Mouse (Mus musculus) cerebellum, adult (tissue): ENCODE measurements at regions not wholly inside any gene's neighbourhood (a gene's known extent, or its start where the extent isn't known, plus 50 kb on each side); places are given as distances from the start of the nearest gene placed in this dataset.

Experiments used
- ATAC-seq: cut with Nextera tagmentation; 2 replicates; pipeline ENCODE4 v1.9.2; 2017; ENCODE audit warnings: mild to moderate bottlenecking, moderate library complexity, mixed read lengths; ENCODE audit not compliant: insufficient number of reproducible peaks, low FRiP score, low TSS enrichment

DNA sequence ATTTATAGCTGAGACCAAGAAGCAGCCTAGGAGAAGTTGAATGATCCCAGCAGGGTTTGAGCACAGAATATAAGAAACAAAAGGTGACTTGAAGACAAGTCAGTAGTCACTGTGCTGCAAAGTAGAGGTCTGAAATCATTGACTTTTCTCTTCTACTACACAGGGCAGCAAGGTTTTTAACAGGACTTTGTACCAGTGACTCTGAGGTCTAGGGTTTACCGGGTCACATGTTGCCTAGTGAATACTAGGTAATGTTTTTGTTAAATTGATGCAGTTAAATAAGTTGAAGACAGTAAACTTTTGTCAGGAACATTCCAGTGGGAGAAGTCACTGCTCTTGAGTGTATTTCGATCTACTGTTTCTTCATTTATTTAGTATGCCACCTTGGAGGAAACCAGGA lies 433.4 kb downstream of the 1700129C05Rik start:
- no peak for ATAC-seq

DNA sequence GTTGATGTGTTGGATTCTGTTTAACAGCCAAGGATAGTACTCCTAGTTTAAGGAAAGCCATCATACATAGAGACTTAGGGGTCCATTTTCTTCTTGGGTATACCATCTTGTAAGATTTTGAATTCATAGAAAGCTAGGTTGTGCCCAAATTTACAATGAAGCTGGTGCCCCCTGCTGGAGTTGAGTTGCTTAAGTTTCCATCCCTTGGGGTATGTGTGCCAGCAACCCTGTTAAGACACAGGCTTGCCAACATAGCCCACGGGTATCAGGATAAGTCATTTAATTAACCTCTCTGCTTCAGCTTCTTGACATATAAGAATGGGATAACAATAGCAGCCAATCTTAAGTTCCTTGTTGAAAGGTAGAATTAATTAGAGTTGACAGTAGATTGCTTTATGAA lies 440.9 kb downstream of the 1700129C05Rik start:
- no peak for ATAC-seq

DNA sequence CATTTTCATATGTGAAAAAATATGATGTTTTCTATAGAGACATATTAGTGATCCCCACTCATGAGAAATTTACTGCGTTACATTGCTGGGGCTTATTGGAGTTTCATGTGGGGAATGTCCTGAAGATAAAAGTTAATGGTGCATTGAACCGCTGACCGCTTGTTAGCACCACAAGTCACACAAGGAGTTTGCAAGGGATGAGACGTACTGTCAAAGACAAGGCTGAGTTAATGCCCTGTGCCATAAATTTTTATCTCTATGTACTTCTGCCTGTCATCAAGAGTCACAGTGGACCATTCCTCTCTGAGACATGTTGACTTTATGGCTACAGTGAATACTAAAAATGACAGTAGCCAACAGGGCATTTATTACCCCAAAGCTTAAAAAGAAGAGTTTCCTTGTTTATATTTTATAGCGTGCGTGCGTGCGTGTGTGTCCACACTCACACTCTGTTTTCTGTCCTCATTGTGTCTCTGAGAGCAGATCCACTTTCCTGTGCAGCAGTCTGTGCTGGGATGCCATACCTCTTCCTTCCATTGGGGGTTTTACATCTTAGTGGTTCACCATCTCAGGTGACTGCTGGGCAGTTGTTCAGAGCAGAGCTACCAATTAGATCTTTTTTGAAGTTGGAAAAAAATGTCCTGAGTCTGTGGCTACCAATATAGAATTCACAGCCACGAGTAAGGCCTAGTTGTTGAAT lies 451.4 kb downstream of the 1700129C05Rik start:
- ATAC-seq: no peak

DNA sequence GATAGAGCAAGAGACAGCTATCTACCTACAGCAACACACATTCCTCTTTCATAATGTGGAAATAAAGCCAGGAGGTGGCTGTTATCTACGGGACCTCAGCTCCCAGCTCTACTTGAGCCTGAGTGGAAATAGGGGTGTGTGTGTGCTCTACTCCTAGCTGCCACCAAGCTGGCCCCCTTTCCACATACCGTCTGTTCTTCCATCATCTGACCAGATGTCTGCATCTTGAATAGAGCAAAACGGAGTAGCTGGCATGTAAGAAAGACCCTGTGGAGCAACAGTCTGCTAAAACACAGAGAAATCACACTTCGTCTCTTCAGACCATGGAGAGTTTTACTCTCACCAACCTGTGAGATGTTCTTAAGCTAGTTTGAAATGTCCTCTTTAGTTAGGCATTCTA lies 454.9 kb downstream of the 1700129C05Rik start:
- no peak for ATAC-seq

DNA sequence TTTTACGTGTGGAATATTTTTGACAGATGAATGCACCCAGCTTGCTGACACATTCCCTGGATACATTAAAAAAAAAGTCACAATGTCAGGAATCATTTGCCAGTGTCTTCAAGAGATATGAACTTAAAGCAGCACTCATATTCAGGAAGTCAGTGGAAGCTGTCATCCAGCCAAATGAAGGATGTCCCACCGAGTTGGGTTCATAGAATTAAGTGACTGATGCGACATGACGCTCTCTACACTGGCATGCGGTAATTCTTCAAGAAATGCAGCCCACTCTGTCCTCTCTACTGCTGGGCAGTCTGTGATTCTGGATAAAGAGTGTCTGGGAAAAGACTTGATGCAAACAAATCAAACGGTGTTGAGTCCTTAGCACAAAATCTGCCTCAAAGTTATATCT lies 463.9 kb downstream of the 1700129C05Rik start:
- no peak for ATAC-seq

DNA sequence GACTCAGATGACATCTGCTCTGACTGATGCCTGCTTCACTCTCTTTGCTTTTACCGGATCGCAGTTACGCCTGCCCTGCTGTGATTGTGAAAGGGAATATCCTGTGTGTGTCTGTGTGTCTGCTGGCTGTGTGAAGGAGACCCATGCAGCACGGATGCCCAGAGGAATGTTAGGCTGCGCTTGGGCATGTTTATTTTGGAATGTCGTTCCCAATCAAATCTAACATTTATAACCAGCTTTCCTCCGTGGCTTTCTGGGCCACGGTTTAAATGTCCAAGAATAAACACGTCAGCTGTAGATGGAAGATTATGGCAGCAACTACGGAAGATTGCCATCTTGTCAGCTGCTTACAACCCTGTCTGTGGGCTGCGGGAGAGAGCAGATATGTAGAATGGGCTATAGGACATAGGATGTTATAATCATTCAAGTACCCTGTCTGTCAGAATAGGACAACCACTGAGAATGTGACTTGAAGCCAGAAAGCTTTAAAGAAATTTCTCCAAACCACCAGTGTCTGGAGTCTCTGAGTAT lies 464.5 kb downstream of the 1700129C05Rik start:
- ATAC-seq: 0 out of 2 replicates have a peak, but pooled peaks have one; percentile 20

DNA sequence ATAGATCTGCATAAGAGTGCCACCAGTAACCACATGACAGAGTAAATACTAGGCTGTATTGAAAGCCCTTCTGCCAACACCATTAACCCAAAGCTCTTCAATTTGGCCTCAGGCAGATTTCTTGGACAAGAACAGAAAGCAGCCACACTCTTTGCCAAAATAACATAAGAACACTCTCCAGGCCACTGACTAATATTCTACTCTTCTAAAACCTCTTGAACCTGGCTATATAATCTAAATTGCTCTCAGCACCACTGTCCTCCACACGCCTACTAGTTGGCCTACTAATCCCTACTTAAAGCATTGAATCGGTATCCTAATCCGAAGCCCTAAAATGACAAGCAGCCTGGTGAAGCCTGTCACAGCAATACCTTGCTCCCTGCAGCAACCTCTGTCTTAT lies 467.5 kb downstream of the 1700129C05Rik start:
- ATAC-seq: no peak

DNA sequence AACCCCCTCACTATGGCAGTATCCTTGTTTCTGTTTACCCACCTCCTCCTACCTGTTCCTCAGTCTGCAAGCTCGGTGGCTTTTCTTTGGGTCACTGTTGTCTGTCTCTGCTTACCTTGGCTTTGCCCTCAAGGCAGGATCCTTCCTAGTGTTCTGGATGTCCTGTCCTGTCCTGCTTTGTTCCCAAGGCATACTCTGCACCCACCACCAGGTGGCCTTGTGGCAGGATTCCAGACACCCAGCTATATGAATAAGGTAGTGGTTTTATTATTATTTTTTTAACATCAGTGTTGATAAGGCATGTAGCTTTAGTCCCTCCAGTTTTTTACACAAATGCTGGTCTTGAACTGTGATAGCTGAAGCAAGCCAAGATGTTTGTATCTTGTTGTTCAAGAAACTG lies 478.7 kb downstream of the 1700129C05Rik start:
- 0 out of 2 replicates have a peak, but pooled peaks have one; percentile 40 for ATAC-seq

DNA sequence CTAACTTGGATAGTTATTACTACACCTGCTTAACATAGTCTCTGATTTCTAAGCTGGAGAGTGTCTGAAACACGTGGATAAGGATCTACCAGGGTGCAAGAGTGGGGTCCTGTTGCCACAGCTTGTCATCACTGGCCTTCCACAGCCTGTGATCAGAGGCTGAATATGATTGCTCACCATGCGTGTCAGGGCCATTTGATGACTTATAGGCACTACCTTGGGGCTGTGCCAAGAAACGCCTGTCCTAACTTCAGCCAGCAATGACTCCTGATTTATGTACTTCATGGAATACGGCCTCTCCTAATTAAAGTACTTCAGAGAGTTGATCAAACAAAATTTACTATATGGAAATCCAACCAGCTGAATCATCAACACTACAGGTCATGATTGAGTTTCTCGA lies 480.1 kb downstream of the 1700129C05Rik start:
- no peak for ATAC-seq

DNA sequence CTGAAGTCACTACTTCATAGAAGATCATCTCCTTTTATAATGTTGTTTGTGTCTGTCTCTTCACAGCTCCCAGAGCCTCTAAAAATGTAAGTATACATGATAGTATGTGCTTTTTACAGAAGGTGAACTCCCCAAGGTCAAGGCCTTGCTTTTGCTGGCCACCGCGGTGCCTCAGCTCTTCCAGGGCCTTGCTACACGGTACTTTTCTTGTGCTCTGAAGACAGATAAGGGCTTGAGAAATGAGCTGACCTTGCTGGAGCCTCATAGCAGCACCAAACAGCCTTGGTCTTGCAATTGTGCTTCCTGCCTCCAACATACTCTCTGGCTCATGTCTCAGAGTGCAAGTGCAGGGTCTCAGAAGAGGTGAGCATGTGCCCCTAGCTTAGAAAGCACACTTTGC lies 481.3 kb downstream of the 1700129C05Rik start:
- ATAC-seq: no peak

DNA sequence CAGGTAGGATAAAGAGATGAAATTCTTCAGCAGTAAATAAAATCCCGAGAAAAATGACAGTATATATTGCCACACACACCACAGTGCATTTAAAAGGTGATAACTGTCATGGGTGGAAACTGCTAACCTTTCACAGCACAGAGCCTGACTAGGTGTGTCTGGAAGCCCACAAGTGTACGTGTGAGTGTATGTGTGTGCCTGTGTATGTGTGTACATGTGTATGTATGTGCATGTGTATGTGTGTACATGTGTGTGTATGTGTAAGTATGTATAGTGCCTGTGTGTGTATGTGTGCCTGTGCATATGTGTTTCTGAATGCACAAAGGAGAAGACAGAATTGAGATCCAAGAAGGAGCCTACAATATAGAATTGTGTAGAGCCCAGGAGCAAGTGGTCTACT lies 485.4 kb downstream of the 1700129C05Rik start:
- ATAC-seq: no peak

DNA sequence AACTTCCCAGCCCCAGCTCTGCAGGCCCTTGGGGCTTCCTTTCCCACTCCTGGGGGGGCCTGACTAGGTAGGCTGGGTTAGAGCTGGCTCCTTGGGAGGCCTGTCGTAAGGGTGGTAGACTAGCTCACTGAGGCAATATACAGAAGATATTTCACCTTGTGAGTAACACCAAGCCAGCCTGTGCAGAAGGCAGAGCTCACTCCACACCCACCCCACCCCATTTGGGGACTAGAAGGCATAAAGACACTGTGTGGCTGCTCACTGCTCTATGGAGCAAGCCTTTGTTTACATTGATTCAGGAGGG lies 485.8 kb downstream of the 1700129C05Rik start:
- ATAC-seq: no peak

DNA sequence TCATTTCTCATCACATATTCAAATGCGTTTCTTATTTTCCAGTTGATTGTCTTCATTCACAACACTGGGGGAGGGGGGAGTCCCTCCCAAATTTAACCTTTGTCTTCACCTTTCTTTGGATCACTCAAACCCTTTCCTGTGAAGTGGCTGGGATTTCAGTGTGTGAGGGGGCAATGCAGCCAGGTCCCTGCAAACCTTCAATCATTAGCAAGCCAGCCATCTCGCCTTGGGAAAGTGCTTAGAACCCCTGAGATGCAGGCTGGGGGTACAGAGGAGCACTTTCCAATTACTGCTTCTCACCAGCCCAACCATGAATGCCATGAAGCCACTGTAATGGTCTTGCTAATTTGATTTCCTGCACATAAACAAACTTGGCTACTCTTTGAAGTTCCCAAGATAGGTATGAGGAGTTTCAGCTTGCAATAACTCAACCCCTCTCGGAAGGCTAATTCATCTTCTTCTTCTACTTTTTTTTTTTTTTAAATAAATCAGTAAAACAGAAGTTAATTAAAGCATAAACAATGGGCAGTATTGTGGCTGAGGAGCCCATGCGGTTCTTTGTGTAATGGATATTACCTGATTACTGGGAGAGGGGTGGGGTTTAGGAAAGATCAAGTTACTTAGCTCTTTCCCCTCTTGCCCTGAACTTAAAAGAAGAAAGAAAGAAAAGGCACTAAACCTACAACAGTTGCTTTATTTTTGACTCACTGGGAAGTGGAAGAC lies 486.3 kb downstream of the 1700129C05Rik start:
- no peak for ATAC-seq

DNA sequence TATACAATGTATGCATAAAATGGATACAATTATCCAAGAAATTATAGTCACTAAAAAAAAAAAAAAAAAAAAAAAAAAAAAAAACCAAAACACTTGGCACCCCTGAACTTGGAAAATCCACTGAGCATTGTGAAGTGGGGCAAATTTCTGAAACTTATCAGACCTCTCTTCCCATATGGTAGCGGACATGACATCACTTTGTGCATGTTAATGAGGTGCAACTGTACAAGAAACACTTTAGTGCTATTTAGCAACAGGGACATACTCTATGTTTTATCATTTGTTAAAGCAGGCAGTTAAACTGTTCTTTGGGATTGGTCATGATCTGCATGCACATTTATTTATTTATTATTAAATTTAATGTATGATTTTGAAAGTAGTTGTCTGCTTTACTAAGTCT lies 489.7 kb downstream of the 1700129C05Rik start:
- ATAC-seq: no peak

DNA sequence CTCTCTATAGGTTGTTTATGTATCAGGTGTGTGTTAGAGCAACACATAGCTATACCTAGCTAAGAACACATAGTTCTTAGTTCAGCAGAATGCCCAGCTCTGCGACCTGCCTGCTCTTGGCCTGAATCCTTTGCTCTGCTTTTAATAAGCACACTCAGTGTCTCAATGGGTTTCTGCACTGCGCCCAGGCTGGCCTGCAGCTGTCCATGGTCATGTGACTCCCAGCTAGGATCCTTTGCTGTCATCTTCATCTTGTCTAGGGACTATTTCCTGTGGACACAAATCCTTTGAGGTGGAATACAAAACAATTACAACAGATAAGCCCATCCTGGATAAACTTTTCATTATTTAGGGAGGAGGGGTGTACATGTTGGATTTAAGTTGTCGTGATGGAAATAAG lies 490.7 kb downstream of the 1700129C05Rik start:
- ATAC-seq: no peak

DNA sequence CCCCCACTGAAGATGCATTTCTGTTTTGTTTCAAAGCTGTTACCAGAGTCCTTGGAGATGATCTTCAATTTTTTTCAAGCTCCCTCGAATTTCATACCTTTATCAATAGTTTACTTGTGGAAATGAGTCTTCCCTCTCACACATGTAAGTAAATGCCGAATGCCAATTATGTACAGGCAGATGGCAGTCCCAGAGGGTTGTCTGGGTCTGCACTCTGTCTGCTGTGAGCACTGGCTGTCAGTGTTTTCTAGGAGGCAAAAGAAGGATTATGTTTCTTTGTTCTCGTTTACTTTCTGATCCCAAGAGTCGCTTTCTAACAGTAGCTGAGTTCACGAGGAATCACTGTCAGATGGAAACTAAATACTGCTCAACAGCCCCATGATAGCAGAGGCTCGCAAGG lies 491.5 kb downstream of the 1700129C05Rik start:
- ATAC-seq: no peak

DNA sequence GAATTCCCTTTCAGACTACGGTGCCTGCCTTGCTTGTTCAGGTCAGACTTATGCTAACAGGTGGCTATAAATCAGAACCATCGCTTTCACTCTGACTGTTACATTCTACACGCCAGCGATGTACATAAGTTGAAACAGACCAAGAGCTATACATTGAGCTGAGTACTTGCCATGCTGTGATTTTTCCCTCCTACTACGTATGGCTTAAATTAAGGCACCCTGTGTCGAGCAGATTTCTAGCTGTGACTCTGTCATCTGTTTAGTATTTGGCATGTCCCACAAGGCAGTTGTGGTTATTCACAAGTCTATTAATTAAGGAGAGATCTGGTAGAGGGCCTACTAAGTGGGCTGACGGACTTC lies 504.4 kb downstream of the 1700129C05Rik start:
- no peak for ATAC-seq

DNA sequence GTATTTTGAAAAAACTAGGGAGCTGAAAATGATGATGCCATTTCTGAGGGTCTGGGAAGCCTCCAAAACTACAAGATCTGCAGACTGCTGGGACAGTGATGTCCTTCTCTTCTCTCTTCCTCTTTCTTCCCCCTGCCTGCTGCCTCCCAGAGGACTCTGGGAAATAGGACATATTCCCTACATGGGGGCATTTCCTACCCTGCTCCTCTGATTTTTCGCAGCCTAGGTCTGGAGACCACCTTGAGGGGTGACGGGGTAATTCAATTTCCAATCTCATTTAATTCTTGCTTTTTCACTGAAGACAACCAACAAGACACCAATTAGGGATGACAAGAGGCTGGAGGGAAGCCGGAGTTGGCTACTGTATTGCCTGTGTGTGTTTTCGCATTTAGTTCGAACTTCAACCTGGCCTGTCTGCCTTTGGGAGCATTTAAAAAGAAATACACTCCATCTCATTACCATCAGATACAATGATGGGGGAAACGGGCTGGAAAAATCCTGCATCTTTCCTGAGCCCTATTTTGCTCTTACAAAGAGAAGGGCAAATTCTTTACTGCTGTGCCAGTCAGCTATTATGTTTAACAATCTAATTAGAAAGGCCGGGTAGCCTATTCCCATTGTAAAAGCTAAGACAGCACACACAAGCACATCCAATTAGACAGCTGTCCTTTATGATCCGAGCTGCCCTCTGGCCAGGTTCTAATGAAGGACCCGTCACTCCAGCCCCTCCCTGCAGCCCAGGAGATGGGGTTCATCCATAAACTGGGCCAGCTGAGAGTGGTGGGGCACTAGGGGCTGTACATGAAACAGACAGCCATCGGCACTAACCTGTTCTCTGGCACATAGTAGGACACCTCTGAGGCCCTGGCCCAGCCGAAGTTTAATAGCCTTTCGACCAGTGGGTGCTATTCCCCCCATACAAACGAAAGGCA lies 505.0 kb downstream of the 1700129C05Rik start:
- ATAC-seq: no peak

DNA sequence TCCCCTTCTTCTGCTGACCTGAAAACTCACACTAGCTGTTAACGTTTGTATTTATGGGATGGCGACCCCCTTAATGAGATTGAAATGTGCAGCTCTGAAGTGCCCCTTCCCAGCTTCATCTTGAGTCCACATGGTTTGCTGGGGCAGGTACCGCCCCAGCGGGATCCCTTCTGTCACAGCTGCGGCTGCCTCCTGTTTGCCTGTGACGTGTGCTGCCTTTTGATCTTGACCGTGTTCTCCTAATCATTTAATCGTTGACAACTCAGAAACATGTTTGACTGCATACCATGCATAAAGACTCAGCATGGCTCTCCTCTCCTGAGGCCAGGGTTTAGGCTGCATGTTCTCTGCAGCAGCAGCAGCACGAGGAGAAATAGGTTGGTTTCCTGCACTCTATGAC lies 511.5 kb downstream of the 1700129C05Rik start:
- ATAC-seq: no peak

DNA sequence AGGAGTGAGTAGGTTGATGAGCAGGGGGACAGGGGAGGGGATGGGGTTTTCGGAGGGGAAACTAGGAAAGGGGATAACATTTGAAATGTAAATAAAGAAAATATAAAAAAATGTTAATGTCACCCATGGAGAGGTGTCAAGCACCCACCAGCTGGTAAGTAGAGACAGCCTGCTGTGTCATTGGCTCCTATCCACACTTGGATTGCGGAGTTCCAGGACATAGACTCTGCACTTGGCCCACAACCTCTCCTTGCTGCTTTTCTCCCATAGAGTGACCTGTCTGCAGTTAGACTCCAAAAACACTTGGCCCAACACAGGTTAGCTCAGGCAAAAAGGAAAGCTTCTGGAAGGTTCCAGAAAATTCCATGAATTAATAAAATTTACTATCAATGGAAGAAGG lies 514.4 kb downstream of the 1700129C05Rik start:
- no peak for ATAC-seq
